Mouse (Mus musculus): Measurements from ENCODE around the gene Fscn3.

The Fscn3 gene

GRCm38 (mm10) chr6:28425019-28425418 is 2.6 kb upstream of the Fscn3 start:
- DNase-seq (ENCODE audit: low spot score in 2 of 2) = no peak

- no peak for DNase-seq (ENCODE audit: low spot score in 2 of 2)
Observed at GRCm38 (mm10) chr6:28428290-28428689, 701 bp downstream of the Fscn3 start, which contains the start of gene Gcc1. Gcc1 (minus strand) TSS chr6:28428390.

- no peak for DNase-seq (ENCODE audit: low spot score in 2 of 2)
Observed at GRCm38 (mm10) chr6:28429870-28430269, 2.3 kb downstream of the Fscn3 start.

GRCm38 (mm10) chr6:28430795-28431537 is 3.4 kb downstream of the Fscn3 start:
- no peak for DNase-seq (ENCODE audit: low spot score in 2 of 2)

- DNase-seq (ENCODE audit: low spot score in 2 of 2) = no peak
Observed at GRCm38 (mm10) chr6:28431538-28431855, 3.9 kb downstream of the Fscn3 start.

GRCm38 (mm10) chr6:28447937-28448336 is 20.3 kb downstream of the Fscn3 start:
- DNase-seq (ENCODE audit: low spot score in 2 of 2) = no peak

GRCm38 (mm10) chr6:28449253-28449652 is 21.7 kb downstream of the Fscn3 start, which contains the start of gene Pax4:
Pax4 (minus strand) TSS chr6:28449353.
- no peak for DNase-seq (ENCODE audit: low spot score in 2 of 2)

GRCm38 (mm10) chr6:28450481-28450880 is 22.9 kb downstream of the Fscn3 start:
- no peak for DNase-seq (ENCODE audit: low spot score in 2 of 2)

GRCm38 (mm10) chr6:28450977-28451376 is 23.4 kb downstream of the Fscn3 start:
- DNase-seq (ENCODE audit: low spot score in 2 of 2) = no peak

GRCm38 (mm10) chr6:28459221-28459668 is 31.7 kb downstream of the Fscn3 start:
- no peak for DNase-seq (ENCODE audit: low spot score in 2 of 2)

GRCm38 (mm10) chr6:28460534-28460933 is 32.9 kb downstream of the Fscn3 start:
- peak; percentile 39 to 64 for DNase-seq (ENCODE audit: low spot score in 2 of 2)

GRCm38 (mm10) chr6:28464630-28465029 is 37.0 kb downstream of the Fscn3 start:
- DNase-seq (ENCODE audit: low spot score in 2 of 2) = no peak

- no peak for DNase-seq (ENCODE audit: low spot score in 2 of 2)
Observed at GRCm38 (mm10) chr6:28470017-28470602, 42.5 kb downstream of the Fscn3 start.

GRCm38 (mm10) chr6:28470621-28471020 is 43.0 kb downstream of the Fscn3 start:
- no peak for DNase-seq (ENCODE audit: low spot score in 2 of 2)

- no peak for DNase-seq (ENCODE audit: low spot score in 2 of 2)
Observed at GRCm38 (mm10) chr6:28471284-28472035, 43.9 kb downstream of the Fscn3 start.

GRCm38 (mm10) chr6:28474211-28474610 is 46.6 kb downstream of the Fscn3 start:
- DNase-seq (ENCODE audit: low spot score in 2 of 2) = no peak

GRCm38 (mm10) chr6:28474839-28475238 is 47.2 kb downstream of the Fscn3 start, which contains the start of gene Snd1:
Snd1 (plus strand) TSS chr6:28475139.
- no peak for DNase-seq (ENCODE audit: low spot score in 2 of 2)

GRCm38 (mm10) chr6:28479865-28480751 is 52.5 kb downstream of the Fscn3 start:
- DNase-seq (ENCODE audit: low spot score in 2 of 2) = peak; percentile 99 to 100

- no peak for DNase-seq (ENCODE audit: low spot score in 2 of 2)
Observed at GRCm38 (mm10) chr6:28480752-28481492, 53.3 kb downstream of the Fscn3 start.

- no peak for DNase-seq (ENCODE audit: low spot score in 2 of 2)
Observed at GRCm38 (mm10) chr6:28482711-28483315, 55.2 kb downstream of the Fscn3 start.
